Mouse (Mus musculus): ENCODE measurements around the gene Zfand6. TPM values are rescaled to one million over a fixed set of nuclear protein-coding genes. Genes with fewer than 3 reads are reported as not detected.
A peak's percentile ranks its signal among the peaks of the same experiment; 100 is the strongest.

Gene Zfand6
- polyA plus RNA-seq, 1 experiment = 47.8 TPM

DNA sequence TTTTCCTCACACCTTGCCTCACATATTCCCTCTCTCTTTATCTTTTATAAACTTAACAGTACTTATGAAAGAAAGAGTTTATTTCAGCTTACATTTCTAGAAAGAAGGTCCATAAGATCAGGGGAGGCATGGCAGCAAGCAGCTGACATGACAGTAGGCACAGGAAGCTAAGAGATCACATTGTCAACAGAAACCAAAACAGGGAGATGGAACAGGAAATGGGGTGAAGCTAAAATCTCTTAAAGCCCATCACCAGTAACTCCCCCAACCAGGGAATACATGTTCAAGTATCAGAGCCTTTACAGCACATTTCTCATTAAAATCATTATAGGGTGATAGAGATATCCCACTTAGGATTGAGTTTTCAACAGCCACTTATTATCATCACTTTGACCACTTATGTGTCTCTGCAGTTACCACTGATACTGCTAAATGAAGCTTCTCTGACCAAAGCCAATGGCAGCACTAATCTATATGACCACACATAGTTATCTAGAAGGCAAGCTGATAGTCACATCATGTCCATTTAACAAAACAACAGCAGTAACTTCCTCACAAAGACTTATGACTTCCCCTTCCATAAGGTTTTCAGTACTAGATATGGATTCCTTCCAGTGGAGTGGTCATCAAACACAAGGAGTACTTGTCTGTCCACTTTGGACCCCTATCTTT is 20.7 kb upstream of the Zfand6 start:
- H3K4me1 ChIP-seq (ENCODE audit: control insufficient read depth, insufficient read depth, insufficient read length) = no peaks in the 10 kb centered on the region
- H3K4me3 ChIP-seq (ENCODE audit: extremely low read depth, insufficient read depth, insufficient read length) = no peak overlapping the region
- H3K27ac ChIP-seq (ENCODE audit: insufficient read depth, low read length) = no peak overlapping the region
- H3K36me3 ChIP-seq (ENCODE audit: control insufficient read depth, insufficient read depth, low read length) = no peaks in the 10 kb centered on the region
- no peaks in the 10 kb centered on the region for H3K27me3 ChIP-seq (ENCODE audit: control insufficient read depth, insufficient read depth, low read length)
- no peak for DNase-seq (ENCODE audit: low read depth in 1 of 2, low spot score in 2 of 2)
- no peak for TF ChIP-seq POLR2A (IDR thresholded peaks at IDR 0.05; ENCODE audit: low read depth, low read length)
- TF ChIP-seq CTCF (IDR thresholded peaks at IDR 0.05; ENCODE audit: extremely low read depth, insufficient read depth, insufficient read length, insufficient replicate concordance) = no peak

DNA sequence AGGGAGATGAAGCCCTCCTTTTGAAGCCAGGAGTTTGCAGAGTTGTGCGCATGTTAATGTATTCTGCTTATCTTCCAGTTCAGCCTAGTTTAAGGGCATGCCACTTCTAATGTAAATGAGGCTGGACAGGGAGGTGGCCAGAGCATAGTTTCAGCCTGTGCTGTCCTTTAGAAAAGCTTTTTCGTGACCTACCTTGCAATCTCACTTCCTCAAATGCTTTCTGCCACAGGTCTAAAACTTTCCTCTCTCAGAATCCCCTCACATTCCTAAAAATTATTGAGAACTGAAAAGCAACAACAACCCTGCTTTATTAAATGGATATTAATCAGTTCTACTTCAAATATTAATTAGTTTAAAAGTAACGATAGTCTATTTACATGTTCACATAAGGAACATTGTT is 17.1 kb upstream of the Zfand6 start:
- Histone ChIP-seq H3K27ac (ENCODE audit: insufficient read depth, low read length) (no peak overlapping the region), H3K27me3 (ENCODE audit: control insufficient read depth, insufficient read depth, low read length) (no peaks in the 10 kb centered on the region), H3K4me3 (ENCODE audit: extremely low read depth, insufficient read depth, insufficient read length) (no peak overlapping the region), H3K36me3 (ENCODE audit: control insufficient read depth, insufficient read depth, low read length) (no peaks in the 10 kb centered on the region), H3K4me1 (ENCODE audit: control insufficient read depth, insufficient read depth, insufficient read length) (no peaks in the 10 kb centered on the region)
- TF ChIP-seq CTCF (IDR thresholded peaks at IDR 0.05; ENCODE audit: extremely low read depth, insufficient read depth, insufficient read length, insufficient replicate concordance) = no peak
- TF ChIP-seq POLR2A (IDR thresholded peaks at IDR 0.05; ENCODE audit: low read depth, low read length) = no peak
- 78% methylated on average over 3 of the region's 3 CpGs for WGBS
- no peak for DNase-seq (ENCODE audit: low read depth in 1 of 2, low spot score in 2 of 2)

DNA sequence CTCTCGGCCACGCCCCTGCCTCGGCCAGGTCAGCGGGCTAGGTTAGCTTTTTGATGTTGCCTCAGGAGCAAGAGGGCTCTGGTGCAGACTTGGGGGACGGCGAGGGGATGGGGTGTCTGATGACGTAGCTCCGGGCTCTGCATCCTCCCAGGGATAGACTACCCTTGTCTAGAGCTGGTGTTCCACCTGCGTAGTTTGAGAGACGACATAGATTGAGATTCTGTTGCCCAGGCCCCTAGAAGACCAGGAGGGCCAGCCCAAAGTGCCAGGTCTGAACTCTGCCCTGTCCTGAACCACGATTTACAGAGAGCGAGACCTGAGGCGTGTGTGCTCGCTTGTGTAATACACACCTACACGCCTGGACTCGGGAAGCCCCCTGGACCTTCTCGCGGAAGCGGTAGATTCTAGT is 346 bp upstream of the Zfand6 start:
- no peak for DNase-seq (ENCODE audit: low read depth in 1 of 2, low spot score in 2 of 2)
- Histone ChIP-seq H3K27me3 (ENCODE audit: control insufficient read depth, insufficient read depth, low read length) (no peaks in the 10 kb centered on the region), H3K4me1 (ENCODE audit: control insufficient read depth, insufficient read depth, insufficient read length) (peaks cover 10% of the 10 kb centered on the region), H3K27ac (ENCODE audit: insufficient read depth, low read length) (peak overlapping the region; percentile 32; the same call in 1 of the 2 replicates), H3K36me3 (ENCODE audit: control insufficient read depth, insufficient read depth, low read length) (no peaks in the 10 kb centered on the region), H3K4me3 (ENCODE audit: extremely low read depth, insufficient read depth, insufficient read length) (peak overlapping the region; percentile 73)
- 18% methylated on average over 19 of the region's 19 CpGs for WGBS
- TF ChIP-seq CTCF (IDR thresholded peaks at IDR 0.05; ENCODE audit: extremely low read depth, insufficient read depth, insufficient read length, insufficient replicate concordance) (no peak), POLR2A (IDR thresholded peaks at IDR 0.05; ENCODE audit: low read depth, low read length) (no peak)

DNA sequence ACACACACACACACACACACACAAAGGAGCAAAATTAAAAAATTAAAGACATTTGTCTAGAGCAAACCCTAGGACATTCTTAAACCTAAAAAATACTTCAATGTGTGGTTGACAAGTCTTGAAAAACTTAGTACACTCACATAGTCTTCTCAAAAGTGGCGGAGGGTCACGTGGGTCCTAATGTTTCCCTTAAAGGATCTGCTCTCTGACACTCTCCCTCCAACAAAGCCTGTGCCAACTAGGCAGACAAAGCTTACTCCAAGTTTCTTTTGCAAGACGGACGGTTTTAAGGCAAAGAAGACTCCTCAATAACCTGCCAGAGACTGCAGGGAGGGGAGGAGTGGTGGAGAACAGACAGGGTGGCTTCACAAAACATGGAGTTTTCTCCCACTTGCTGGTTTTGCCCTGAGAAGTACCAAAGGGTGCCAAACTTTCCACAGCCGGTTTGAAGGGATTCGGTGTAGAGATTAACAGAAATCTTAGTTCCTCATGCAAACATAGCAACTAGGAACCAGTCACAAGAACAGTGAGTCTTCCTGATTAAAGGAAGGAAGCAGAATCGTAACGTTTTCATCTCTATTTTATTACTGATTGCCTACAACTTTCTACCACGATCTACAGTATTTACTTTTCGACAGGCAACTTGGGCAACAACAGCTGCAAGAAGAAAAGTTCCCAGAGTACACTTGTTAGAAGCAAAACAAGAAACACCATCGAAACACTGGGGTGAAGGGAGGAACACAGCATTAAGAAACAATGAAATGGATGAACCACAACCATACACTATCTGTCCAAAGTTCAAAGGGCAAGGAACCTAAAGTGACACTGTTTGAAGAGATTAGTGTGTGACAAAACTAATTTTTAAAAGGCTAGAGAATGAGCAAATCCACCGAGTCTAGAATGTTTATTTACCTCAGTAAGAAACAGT is 1.8 kb downstream of the Zfand6 start:
- Histone ChIP-seq H3K36me3 (ENCODE audit: control insufficient read depth, insufficient read depth, low read length) (no peaks in the 10 kb centered on the region), H3K4me3 (ENCODE audit: extremely low read depth, insufficient read depth, insufficient read length) (peak overlapping the region; percentile 21), H3K4me1 (ENCODE audit: control insufficient read depth, insufficient read depth, insufficient read length) (peaks cover 10% of the 10 kb centered on the region), H3K27ac (ENCODE audit: insufficient read depth, low read length) (peak overlapping the region; percentile 24), H3K27me3 (ENCODE audit: control insufficient read depth, insufficient read depth, low read length) (no peaks in the 10 kb centered on the region)
- TF ChIP-seq POLR2A (IDR thresholded peaks at IDR 0.05; ENCODE audit: low read depth, low read length) (no peak), CTCF (IDR thresholded peaks at IDR 0.05; ENCODE audit: extremely low read depth, insufficient read depth, insufficient read length, insufficient replicate concordance) (no peak)
- no peak for DNase-seq (ENCODE audit: low read depth in 1 of 2, low spot score in 2 of 2)
- WGBS = 23% methylated on average over 12 of the region's 12 CpGs

DNA sequence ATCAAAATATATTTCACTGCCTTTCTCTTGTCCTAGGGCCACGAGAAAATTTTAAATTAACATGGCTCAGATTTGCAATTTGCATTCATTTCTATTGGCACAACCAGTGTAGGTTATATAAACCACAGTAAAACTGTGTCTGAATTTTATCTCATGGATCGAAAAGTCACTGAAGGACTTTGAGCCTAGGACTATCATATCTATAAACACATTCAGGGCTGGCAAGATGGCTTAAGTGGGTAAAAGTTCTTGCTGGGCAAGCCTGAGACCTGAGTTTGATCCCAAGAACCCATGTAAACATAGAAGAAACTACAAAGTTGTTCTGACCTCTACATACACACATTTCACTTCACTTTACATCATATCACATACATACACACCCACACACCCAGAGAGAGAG is 3.4 kb downstream of the Zfand6 start:
- Histone ChIP-seq H3K27me3 (ENCODE audit: control insufficient read depth, insufficient read depth, low read length) (no peaks in the 10 kb centered on the region), H3K4me1 (ENCODE audit: control insufficient read depth, insufficient read depth, insufficient read length) (peaks cover 10% of the 10 kb centered on the region), H3K4me3 (ENCODE audit: extremely low read depth, insufficient read depth, insufficient read length) (no peak overlapping the region), H3K27ac (ENCODE audit: insufficient read depth, low read length) (no peak overlapping the region), H3K36me3 (ENCODE audit: control insufficient read depth, insufficient read depth, low read length) (no peaks in the 10 kb centered on the region)
- WGBS = 77% methylated on average over 2 of the region's 2 CpGs
- TF ChIP-seq CTCF (IDR thresholded peaks at IDR 0.05; ENCODE audit: extremely low read depth, insufficient read depth, insufficient read length, insufficient replicate concordance) (no peak), POLR2A (IDR thresholded peaks at IDR 0.05; ENCODE audit: low read depth, low read length) (no peak)
- DNase-seq (ENCODE audit: low read depth in 1 of 2, low spot score in 2 of 2) = no peak

DNA sequence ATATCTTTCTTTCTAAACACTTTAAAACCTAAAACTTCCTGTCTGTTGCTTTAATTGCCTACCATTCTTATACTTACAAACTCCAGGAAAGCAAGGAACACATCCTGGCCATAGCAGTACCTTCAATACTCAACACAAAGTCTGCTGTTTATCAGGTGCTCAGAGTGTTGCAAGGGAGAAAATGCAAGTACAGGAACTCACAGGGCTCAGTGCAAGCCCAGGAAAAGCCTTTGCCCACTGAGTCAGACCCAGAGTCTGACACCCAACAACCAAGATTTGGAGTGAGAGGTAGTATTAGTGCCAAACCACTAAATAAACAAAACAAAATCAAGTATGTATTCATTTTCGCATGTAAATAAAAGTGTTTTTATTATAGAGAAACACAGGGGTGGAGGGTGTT is 5.1 kb downstream of the Zfand6 start:
- Histone ChIP-seq H3K27me3 (ENCODE audit: control insufficient read depth, insufficient read depth, low read length) (no peaks in the 10 kb centered on the region), H3K27ac (ENCODE audit: insufficient read depth, low read length) (no peak overlapping the region), H3K4me3 (ENCODE audit: extremely low read depth, insufficient read depth, insufficient read length) (no peak overlapping the region), H3K36me3 (ENCODE audit: control insufficient read depth, insufficient read depth, low read length) (no peaks in the 10 kb centered on the region), H3K4me1 (ENCODE audit: control insufficient read depth, insufficient read depth, insufficient read length) (peaks cover 4% of the 10 kb centered on the region)
- TF ChIP-seq POLR2A (IDR thresholded peaks at IDR 0.05; ENCODE audit: low read depth, low read length) (no peak), CTCF (IDR thresholded peaks at IDR 0.05; ENCODE audit: extremely low read depth, insufficient read depth, insufficient read length, insufficient replicate concordance) (no peak)
- 93% methylated on average over 1 of the region's 1 CpGs for WGBS
- no peak for DNase-seq (ENCODE audit: low read depth in 1 of 2, low spot score in 2 of 2)
